In the genomic region with DNA sequence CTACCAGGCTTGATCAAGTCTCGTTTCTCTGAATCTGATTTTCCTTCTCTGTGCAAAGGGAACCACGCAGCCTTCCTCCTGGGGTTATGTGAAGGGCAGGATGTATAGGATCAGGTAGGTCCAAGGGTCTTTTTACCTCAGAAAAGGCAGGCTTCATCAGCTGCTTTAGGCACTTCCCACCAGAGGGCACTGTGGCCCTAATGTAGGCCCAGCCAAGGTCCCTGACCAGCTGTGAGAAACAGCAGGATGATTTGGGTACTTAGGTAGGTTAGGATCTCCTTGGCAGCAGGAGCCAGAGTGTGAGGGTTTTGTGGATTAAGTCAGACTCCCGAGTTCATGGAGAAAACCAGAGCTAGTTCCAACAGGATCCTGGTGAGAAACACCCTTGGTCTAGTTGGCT, we compare ENCODE assay signal across 9 mouse cellular contexts. TPM values are rescaled to one million over a fixed set of nuclear protein-coding genes. Genes with fewer than 3 reads are reported as not detected.
DNase-seq lines count a peak whose midpoint lies in the region; ATAC-seq and TF ChIP-seq lines count a peak whose summit lies in the region.
"Had no signal": no experiment of that assay in that cellular context is flagged by ENCODE, and none has a peak within 500 bp of the region (broad histone marks: within the 10 kb centered on the region; RNA-seq: fewer than 3 reads in every experiment).

No protein-coding gene starts in this region.

- H3K27ac ChIP-seq in olfactory bulb, adult 2 months (ENCODE audit: insufficient read depth, low read depth, low read length) = no peak overlapping the region
- H3K27ac ChIP-seq: stomach, embryonic 15.5 days had no signal

- DNase-seq in frontal cortex, postnatal 14 days (ENCODE audit: low spot score in 2 of 2) = no peak
- DNase-seq in right cerebral cortex, postnatal 4 days = peak; percentile 41
- no peak for DNase-seq in right cerebral cortex, postnatal 36 days (ENCODE audit: low spot score in 2 of 2)
- DNase-seq in embryo, embryonic 9.5 days (ENCODE audit: extremely low spot score) = peak; percentile 39
- peak; percentile 10 to 71 for DNase-seq in kidney, postnatal 36 days
- no peak for DNase-seq in B cell, adult 2 months

- no peaks in the 10 kb centered on the region for H3K4me1 ChIP-seq in olfactory bulb, adult 2 months (ENCODE audit: control insufficient read depth, insufficient read depth, low read length)
- H3K4me1 ChIP-seq: stomach, embryonic 15.5 days had no signal

- 23% methylated on average over 3 of the region's 3 CpGs for WGBS in olfactory bulb, adult 2 months

- H3K4me3 ChIP-seq in olfactory bulb, adult 2 months (ENCODE audit: insufficient read depth, low read depth, low read length) = no peak overlapping the region
- H3K4me3 ChIP-seq: stomach, embryonic 15.5 days had no signal

- TF ChIP-seq POLR2A in olfactory bulb, adult 2 months (IDR thresholded peaks at IDR 0.05; ENCODE audit: insufficient read depth, low read depth, low read length) = no peak

- ATAC-seq in frontal cortex, adult (ENCODE audit: low TSS enrichment) = peak; percentile 62; the same call in 1 of the 2 replicates

- TF ChIP-seq CTCF in olfactory bulb, adult 2 months (IDR thresholded peaks at IDR 0.05; ENCODE audit: insufficient read depth, low read depth, low read length) = peak; percentile 47; the same call in 1 of the 2 replicates

RNA-seq across cellular contexts. Expression of gene Oprl1, which starts 7.4 kb away (rescaled TPM):
- polyA plus RNA-seq in olfactory bulb, adult 2 months (2012; ENCODE audit: insufficient read depth, insufficient read length, low replicate concordance, missing spikeins) = not detected in 2 replicates

RNA-seq across cellular contexts. Expression of gene Lkaaear1, which starts 24.0 kb away (rescaled TPM):
- polyA plus RNA-seq in olfactory bulb, adult 2 months (2012; ENCODE audit: insufficient read depth, insufficient read length, low replicate concordance, missing spikeins) = not detected in 2 replicates
- polyA plus RNA-seq: stomach, embryonic 15.5 days had no signal

RNA-seq across cellular contexts. Expression of gene Rgs19, which starts 28.4 kb away (rescaled TPM):
- polyA plus RNA-seq in olfactory bulb, adult 2 months (2012; ENCODE audit: insufficient read depth, insufficient read length, low replicate concordance, missing spikeins) = not detected in 2 replicates

RNA-seq across cellular contexts. Expression of gene Myt1, which starts 40.9 kb away (rescaled TPM):
- not detected in 2 replicates for polyA plus RNA-seq in olfactory bulb, adult 2 months (2012; ENCODE audit: insufficient read depth, insufficient read length, low replicate concordance, missing spikeins)

RNA-seq across cellular contexts. Expression of gene Tcea2, which starts 42.1 kb away (rescaled TPM):
- not detected in 2 replicates for polyA plus RNA-seq in olfactory bulb, adult 2 months (2012; ENCODE audit: insufficient read depth, insufficient read length, low replicate concordance, missing spikeins)

Comparison
In these comparisons a context has a peak if more than half of its experiments do, and no peak if none do; other contexts are left out.
1. DNase-seq: peak in right cerebral cortex, postnatal 4 days (single experiment), embryo, embryonic 9.5 days (single experiment) and kidney, postnatal 36 days (2 of 2); none in frontal cortex, postnatal 14 days (0 of 2), right cerebral cortex, postnatal 36 days (0 of 2) and B cell, adult 2 months (0 of 2).